Mouse (Mus musculus): Measurements from ENCODE around the gene Anxa11. TPM values are rescaled to one million over a fixed set of nuclear protein-coding genes. Genes with fewer than 3 reads are reported as not detected.

Gene Anxa11
- total RNA-seq, 2 experiments from 2014 or later, result 5.1 to 26.0 TPM

Other genes starting within 250 kb of the Anxa11 start
- gene Ppif, start 148.0 kb upstream of the Anxa11 start, total RNA-seq (2015; ENCODE audit: low replicate concordance), result 4.2 and 14.1 TPM in 2 replicates
- gene Ppif, start 148.0 kb upstream of the Anxa11 start, total RNA-seq (2017; ENCODE audit: low replicate concordance), result 0.91 and 1.9 TPM in 2 replicates
- gene Zcchc24, start 73.1 kb upstream of the Anxa11 start, total RNA-seq (2015; ENCODE audit: low replicate concordance), result 2.5 and 2.9 TPM in 2 replicates
- gene Zcchc24, start 73.1 kb upstream of the Anxa11 start, total RNA-seq (2017; ENCODE audit: low replicate concordance), result 0.61 and 1.3 TPM in 2 replicates
- not detected in 2 replicates for gene Plac9a, start 60.9 kb downstream of the Anxa11 start, total RNA-seq (2015; ENCODE audit: low replicate concordance)
- not detected in 2 replicates for gene Plac9a, start 60.9 kb downstream of the Anxa11 start, total RNA-seq (2017; ENCODE audit: low replicate concordance)
- gene Tmem254a, start 85.5 kb downstream of the Anxa11 start, total RNA-seq (2015; ENCODE audit: low replicate concordance), result 2.9 and 11.3 TPM in 2 replicates
- not detected in 2 replicates for gene Tmem254a, start 85.5 kb downstream of the Anxa11 start, total RNA-seq (2017; ENCODE audit: low replicate concordance)
- not detected in 2 replicates for gene Cphx1, start 96.1 kb downstream of the Anxa11 start, total RNA-seq (2015; ENCODE audit: low replicate concordance)
- gene Cphx1, start 96.1 kb downstream of the Anxa11 start, total RNA-seq (2017; ENCODE audit: low replicate concordance), result not detected in 2 replicates
- gene Duxbl1, start 136.4 kb downstream of the Anxa11 start, total RNA-seq (2015; ENCODE audit: low replicate concordance), result not detected in 2 replicates
- not detected in 2 replicates for gene Duxbl1, start 136.4 kb downstream of the Anxa11 start, total RNA-seq (2017; ENCODE audit: low replicate concordance)
- gene Gm9780, start 200.6 kb downstream of the Anxa11 start, total RNA-seq (2015; ENCODE audit: low replicate concordance), result 1.7 TPM in 1 of 2 replicates, not detected in the other
- 0.64 TPM in 1 of 2 replicates, not detected in the other for gene Gm9780, start 200.6 kb downstream of the Anxa11 start, total RNA-seq (2017; ENCODE audit: low replicate concordance)
- 12.6 TPM in 1 of 2 replicates, not detected in the other for gene Tmem254c, start 225.2 kb downstream of the Anxa11 start, total RNA-seq (2015; ENCODE audit: low replicate concordance)
- 4.4 TPM in 1 of 2 replicates, not detected in the other for gene Tmem254c, start 225.2 kb downstream of the Anxa11 start, total RNA-seq (2017; ENCODE audit: low replicate concordance)
- not detected in 2 replicates for gene Cphx2, start 239.4 kb downstream of the Anxa11 start, total RNA-seq (2015; ENCODE audit: low replicate concordance)
- gene Cphx2, start 239.4 kb downstream of the Anxa11 start, total RNA-seq (2017; ENCODE audit: low replicate concordance), result not detected in 2 replicates
- gene Cphx3, start 240.1 kb downstream of the Anxa11 start, total RNA-seq (2015; ENCODE audit: low replicate concordance), result not detected in 2 replicates
- gene Cphx3, start 240.1 kb downstream of the Anxa11 start, total RNA-seq (2017; ENCODE audit: low replicate concordance), result not detected in 2 replicates

Data from erythroid progenitor cell, adult 5-6 weeks (primary cell).